Mouse (Mus musculus) regulatory T cell (primary cell): ENCODE data around the gene Vgll4.

Source experiments
- in situ Hi-C: fragments of 300-600 bp; cut with MboI, MseI; formaldehyde crosslinking; loops from one replicate; pipeline ENCODE4 v1.15.1; 2025; ENCODE audit warnings: high pct_unique_total_duplicates

Gene Vgll4

GRCm38 (mm10) chr6:114812779-114813178, 157.0 kb downstream of the Vgll4 start:
- in situ Hi-C loops, result no loop called here

DNA sequence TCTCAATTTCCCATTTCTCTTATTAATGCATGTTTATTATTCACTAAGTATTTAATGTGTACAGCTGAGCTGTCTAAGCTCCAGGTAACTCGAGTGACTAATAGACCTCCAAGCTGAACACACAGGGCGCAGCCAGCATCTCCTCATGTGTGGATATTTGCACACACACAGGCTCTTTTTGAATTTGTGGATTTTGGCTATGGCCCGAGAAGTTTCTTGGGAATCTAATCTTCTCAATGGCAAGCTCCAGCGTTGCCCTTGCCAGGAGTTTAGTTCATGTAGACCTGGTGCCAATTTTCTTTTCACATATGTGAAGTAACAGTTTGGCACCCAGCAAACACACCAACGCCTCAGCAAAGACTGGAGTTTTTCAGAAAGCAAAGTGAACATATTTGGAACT, 157.5 kb downstream of the Vgll4 start:
- in situ Hi-C loops, result no loop called here
